Mouse (Mus musculus) retina, postnatal 1 day (tissue): ENCODE results near the gene Cped1.

Experiments used
- DNase-seq: peaks from one replicate; pipeline ENCODE4 v3.0.0-alpha.2; 2012

Cped1 gene

DNA sequence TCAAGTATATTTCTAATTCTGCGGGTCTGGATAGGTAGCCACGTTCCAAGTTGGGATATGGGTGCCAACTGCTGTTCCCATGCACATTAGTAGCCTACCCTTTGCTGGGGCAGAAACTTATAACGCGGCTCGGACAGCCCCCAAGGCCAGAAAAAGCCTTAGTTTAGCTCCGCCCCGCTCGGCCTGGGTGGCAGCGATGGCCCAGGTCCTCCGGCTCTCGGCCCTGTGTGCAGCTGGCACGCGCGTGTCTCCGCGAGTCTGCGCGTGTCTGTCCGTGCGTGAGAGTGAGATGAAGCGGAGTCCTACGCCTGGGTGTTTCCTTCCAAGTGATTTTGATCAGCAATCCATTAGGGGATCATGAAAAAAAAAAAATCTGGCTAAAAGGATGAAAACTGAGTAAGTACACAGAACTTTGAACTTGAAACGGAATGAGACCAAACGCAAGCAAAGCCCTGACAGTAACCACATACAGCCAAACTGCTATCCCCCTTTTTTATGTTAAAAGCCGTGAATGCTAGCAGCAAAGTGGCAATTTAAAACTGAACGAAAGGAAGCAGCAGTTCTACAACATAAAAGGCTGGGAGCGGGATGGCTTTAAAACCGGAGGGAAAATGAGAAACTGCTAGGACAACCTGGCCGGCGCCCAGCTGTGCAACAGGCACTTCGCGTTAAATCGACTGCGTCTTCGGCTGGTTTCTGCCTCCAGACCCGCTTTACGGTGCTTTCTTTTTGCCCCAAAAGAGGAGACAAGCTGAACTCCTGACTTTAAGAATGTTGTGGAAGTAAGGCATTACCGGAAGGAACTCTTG, at the start of gene Cped1:
TSS of gene Cped1 (plus strand) at position 185 of the 809 bp plus-strand sequence.
- peak; percentile 77 for DNase-seq

DNA sequence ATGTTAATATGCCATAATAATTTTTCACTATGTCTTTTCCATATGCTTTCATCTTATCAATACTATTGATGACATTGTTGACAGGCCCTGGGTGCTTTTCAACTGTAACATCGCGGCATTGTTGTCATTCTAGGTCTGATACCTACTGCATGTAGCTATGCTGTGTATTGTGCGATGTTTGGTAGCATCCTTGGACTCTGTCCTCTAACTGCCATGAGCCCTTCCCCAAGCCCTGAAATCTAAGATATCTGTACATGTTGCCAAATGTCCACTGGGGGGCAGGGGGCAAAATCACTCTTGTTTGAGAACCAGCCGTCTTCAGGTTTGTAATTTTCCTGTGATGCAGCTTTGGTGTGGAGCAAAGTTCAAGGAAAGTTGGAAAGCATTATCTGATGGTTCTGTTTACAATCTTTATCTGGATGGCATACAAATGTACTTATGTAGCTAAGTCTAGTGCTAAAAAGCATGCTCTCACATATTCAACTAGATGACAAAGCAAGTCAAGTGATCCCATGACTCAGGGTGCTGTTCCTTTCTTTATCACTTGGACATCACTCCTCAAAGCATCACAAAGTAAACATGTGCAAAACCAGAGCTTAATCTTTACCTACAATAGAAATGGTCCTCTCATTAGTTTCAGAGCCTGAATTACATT, 47.6 kb upstream of the Cped1 start:
- no peak for DNase-seq

DNA sequence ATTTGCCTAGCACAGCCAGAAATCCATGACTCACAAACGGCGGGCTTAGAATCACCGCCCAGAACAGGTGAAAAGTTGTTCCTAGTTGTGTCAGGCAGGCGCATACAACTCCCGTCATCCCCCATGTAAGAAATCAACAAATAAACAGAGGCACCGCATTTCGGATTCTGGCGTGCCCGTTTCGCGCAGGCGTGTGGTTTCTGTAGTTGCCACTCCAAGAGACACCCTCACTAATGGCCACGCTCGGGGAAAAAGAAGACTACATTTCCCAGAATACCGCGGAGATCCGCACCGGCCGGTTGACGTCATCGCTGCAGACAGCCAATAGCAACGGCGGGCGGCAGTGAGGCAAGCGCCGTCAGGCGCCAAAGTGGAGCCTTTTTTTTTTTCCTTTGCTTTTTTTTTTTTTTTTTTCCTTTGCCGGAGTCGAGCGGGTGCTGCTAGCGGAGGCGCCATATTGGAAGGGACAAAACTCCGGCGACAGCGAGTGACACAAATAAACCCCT, 36.4 kb upstream of the Cped1 start, which contains the start of gene Ing3:
TSS of gene Ing3 (plus strand) at position 346 of the 506 bp plus-strand sequence.
- peak; percentile 99 for DNase-seq

DNA sequence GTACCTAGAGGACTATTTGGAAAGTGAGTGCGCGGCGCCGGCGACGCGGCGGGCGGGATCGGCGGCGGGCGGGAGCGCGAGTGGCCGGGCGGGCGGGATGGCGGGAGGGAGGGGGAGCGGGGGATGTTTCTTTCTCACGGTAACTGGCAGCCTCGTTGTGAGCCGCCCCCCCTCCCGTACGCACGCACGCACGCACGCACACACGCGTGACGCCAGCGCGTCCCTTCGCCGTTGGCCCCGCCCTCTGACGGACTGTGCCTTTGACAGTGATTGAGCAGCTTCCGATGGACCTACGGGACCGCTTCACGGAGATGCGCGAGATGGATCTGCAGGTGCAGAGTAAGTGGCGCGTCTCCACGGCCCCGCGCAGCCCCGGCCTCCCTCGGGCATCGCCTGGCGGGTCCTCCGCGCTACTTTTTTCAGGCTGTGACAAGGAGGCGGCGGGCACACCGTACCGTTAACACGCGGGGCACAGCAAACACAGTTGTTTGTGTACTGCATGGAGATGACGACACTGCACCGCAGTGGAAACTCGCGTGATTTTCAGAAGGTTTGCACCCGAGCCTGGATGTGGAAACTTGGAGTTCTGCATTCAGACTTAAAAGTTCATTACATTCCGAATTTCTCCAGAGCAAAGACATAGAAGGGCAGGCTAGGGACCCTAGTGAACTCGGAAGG, 35.8 kb upstream of the Cped1 start:
- peak; percentile 97 for DNase-seq

DNA sequence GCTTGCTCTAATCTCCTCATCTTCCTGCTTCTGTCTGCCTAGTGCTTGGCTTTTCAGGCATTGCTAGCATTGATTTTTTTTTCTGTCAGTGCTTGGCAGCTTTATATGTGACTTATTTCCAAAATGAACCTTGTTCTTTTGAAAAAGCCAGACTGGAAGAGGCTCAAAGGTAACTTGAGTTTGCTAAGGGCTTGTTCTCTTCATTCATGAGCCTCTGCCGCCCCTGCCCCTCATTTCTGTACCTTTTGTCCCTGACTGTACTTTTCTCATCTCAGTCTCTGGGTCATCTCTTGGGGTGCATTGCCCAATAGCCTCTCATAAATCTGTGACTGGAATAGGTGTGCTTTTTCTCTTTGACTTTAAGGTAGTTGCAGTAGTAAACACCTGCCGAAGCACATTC, 35.0 kb upstream of the Cped1 start:
- DNase-seq = no peak

DNA sequence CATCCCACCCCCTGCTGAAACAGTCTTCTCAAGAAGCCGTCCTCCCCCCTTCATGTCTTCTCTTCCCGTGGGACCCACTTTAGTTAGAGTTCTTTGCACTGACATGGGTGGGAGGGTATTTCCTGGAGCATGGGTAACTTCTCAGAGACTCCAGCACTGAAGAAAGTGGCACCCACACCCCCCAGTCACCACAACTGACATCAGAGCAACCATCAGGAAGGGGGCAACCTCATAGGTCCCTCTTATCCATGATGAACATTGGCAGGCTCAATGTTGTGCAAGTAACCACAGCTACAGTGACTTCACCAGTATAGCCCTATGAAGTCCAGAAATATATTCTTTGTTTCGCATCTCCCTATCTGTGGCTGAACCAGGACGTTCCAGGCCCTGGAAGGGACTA, 30.2 kb upstream of the Cped1 start:
- no peak for DNase-seq

DNA sequence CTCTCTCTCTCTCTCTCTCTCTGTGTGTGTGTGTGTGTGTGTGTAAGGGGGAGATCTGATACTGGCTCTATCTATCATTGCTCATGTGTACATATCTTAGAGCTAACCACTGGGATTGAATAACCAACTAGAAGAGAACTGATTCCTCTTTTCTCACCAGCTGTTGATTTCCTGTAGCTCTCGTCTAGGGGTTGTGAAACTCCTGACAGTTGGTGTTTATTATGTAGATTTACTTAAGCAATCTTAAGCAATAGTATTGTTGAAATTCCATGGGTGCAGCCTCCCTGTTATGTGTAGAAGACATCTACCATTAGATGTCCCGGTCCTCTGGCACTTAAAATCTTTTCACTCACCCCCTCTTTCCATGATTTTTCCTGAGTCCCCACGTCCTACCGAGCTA, 26.8 kb upstream of the Cped1 start:
- DNase-seq = no peak

DNA sequence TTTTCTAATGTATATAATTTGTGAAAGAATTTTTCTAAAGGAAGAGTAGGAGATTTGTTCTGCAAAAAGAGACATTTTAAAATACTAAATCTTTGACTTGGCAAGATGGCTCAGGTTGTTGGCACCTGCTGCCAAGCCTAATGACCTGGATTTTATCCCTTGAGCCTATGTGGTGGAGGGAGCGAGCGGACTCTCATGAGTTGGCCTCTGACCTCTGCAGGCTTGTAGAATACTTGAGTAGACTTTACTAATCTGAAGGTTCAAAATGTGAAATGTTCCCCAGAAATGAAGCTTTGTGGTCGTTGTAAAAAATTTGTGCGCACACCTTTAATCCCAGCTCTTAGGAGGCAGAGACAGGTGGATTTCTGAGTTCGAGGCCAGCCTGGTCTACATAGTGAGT, 25.8 kb upstream of the Cped1 start:
- no peak for DNase-seq

DNA sequence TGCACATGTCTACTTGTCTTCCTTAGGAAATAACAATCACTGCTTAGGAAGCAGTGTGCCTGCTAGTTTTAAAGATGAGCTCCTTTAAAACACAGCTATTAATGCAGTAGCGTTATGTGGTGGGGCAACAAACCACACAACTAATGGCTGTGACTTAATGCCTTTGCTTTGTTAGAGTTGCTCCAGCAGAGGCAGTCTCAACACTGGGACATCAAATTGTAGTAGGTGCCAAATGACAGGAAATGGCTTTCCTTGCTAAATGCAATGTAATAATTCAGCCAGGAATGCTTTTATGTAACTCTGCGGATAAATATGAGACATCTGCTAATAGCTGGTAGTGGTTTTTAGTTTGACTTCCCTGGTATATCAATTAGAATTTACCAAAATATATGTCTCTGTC, 8.2 kb upstream of the Cped1 start:
- DNase-seq = no peak

DNA sequence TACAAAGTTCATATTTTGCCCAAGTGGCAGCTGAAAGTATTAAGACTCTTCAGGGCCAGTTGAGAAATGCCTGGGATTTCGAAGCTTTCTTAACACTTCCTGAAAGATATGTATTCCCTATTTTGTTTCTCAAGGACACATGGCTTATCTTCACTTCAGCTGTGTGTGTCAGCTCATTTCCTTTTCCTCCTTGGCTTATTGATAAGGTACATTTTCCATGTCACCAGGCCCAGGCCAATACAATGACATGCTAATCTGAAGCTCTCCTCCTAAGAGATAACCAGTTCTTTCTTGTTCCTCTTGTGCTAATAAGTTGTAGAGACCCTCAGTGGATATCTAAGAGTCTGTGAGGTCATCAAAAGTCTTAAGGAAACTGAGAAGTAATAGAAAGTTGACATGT, 4.6 kb upstream of the Cped1 start:
- DNase-seq = no peak

DNA sequence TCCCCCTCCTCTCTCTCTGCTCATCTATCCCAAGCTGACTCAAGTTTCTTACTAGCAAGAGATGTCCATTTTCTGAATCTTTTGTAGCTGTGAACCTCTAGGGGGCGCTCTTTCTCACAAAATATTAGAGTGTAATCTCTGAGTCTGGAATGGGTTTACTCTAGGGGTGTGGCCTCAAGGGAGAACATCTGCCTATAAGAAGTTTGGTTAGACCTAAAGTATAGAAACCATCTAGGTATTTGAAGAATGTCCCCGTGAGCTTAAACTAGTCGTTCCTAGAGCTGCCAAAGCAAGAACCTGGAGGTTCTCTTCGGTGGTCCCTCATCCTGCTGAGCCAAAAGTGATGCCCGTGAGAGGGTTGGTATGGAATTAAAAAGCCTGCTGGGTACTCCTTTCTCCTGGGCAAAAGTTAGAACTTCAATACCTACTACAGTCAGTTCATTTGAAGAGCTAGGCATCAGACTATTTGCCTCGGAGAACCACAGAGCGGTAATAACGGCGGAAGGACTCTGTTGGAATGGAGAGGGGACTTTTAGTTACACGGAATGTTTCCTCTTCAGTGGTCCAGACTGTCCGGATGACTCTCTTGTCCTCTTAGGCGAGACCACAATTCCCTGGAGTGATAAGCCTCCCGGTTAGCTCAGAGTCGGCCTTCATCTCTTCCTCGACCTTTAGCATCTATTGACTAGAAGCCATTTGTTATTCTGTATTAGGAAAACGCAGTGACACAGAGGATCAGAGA, 555 bp upstream of the Cped1 start:
- peak; percentile 91 for DNase-seq

DNA sequence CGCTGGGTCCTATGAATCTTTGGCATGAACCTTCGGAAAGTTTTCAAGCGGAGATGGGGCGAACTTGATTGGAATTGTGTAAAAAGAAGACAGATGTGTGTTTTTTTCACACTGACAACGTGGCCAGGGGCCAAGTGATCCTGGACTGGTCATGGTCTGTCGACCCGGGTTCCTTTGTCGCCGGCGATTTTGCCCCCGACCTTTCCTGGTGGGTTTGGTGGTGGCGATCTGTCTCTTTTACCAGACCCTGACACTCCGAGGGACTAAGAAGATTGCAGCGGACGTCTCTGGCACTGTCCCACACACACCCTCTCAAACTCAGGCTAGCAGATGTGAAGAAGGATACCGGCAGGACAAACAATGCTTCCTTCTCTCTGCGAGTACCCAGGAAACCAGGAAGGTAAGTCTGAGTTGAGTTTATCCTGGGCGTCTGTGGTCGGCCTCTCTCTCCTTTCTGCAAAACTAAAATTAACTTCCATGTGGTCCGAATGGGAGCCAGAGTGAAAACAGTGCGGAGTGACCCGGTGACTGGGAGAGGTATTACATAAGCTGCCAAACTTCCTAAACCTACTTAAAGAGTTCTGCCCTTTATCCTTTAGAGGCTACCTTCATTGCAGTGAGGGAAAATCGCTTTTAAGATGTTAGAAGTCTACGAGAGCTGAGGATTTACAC, 1.1 kb downstream of the Cped1 start:
- DNase-seq = peak; percentile 25

DNA sequence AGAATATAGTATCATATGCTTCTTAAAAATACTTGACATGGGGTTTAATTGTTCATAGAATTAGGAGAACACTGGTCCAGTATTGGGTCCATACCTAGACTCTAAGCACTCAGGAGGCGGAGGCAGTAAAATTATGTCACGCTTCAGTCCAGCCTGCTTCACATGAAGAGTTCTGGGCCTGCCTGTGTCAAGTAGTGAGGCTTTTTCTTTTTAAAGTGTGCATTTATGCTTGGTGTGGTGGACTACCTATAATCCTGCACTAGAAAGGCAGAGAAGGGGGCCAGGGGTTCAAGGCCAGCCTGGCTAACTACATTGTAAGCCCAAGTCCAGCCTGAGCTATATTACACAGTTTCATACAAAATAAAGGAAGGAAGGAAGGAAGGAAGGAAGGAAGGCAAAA, 1.8 kb downstream of the Cped1 start:
- DNase-seq = no peak

DNA sequence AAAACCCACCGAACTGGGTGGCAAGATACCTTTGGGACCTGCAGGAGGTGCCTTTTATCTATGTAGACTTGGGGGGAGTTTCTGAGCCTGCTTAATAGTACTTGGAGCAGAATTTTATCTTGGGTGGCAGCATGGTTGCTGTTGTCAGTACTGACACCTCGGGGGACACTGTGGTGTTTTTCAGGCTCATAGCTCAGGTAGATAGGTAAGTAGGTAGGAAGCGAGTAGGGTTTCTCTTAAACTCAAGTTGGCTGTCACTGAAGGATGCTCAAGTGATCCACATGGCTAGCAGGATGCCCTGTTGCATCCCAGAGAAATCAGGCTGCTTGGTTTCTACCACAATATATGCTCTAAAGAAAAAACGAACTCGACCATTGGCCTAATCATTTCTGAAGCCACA, 2.6 kb downstream of the Cped1 start:
- no peak for DNase-seq

DNA sequence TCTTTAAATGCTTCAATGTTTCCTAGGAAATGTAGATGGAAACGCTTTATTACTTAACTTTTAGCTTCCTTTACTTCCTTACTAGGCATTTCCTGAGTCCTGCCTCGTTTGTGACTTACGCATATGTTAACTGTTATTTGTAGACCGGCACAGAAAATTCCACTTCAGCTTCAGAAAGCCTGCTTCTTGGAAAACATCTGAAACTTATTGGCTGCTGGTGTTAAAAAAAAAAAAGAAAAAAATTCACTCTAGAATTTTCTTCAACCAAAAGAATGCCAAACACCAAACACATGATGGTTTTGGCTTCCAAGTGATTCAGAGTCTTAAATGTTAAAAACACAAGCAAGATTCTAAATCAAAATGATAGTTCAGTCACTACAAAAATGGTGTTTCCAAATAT, 3.4 kb downstream of the Cped1 start:
- DNase-seq = no peak

DNA sequence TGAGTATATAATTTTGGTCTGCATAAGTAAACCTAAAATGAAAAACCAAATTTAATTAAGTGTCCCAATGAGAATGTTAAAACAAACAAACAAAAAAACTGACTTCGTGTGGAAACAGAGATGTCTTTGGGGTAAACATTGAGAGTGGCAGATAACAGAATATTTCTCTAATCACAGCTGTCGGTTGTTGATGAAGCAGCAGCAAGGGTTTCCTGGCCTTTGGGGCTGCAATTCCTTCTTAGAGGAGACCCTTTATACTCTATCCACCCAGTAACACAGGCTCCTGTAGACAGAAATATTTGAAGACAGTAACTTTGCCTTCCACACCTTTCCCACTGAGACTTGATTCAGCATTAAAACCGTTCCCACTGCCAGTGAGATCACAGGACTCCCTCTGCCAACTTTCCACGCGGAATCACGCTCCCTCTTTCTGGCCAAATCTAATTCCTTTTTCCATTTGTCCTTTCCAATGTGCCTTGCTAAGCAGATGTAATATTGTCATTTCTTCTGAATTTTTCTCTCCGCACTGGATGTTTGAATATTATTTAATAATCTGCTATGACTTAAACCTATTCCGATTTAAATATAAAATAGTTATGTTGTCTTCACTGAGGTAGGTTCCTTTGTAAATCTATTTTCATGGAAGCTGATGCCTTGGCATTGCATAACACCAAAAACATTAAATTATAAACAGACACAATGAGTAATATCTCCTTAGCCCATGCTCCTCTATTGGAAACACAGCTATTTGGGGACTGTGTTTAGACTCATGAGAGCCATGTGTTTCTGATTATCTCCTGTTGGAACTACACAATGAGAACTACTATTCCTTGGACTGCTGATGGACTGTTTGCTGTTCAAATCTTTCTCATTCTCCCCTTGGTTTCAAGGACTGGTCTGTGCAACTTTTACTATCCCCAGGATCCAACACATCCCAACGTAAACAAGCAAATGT, 4.7 kb downstream of the Cped1 start:
- no peak for DNase-seq

DNA sequence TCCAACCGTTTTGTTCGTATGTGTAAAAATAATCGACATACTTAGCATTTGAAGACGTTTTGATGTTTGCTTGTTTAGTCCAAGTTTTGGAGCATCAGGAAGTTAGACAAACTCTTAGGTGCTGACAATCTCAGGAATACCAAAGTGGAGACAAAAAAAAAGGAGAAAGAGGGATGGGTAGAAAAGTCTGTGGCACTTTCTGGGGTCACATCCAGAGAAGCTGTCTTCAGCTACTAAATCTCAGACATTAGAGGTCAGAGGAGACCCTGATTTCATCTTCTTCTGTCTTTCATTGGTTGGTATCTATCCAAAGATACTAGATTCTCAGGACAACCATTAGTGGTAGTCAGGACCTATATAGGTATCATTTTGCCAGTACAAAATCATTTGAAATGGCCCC, 5.4 kb downstream of the Cped1 start:
- DNase-seq = no peak

DNA sequence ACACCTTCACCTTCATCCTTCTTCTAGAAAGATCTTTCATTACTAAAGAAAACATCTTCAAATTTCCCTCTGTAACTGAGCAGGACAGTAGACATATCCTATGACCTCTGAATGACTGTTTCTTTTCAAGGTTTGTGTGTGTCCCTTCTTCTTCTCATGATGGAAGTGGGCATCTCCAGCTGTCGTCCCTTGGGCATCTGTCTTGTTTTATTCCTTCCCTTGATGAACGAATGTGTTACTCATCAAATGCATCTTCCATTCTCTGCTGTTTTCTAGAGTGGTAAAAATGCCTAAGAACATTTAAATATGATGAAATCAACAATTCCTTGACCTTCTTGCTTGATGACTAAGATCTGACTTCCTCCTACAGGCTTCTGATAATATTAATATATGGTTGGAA, 7.4 kb downstream of the Cped1 start:
- DNase-seq = no peak

DNA sequence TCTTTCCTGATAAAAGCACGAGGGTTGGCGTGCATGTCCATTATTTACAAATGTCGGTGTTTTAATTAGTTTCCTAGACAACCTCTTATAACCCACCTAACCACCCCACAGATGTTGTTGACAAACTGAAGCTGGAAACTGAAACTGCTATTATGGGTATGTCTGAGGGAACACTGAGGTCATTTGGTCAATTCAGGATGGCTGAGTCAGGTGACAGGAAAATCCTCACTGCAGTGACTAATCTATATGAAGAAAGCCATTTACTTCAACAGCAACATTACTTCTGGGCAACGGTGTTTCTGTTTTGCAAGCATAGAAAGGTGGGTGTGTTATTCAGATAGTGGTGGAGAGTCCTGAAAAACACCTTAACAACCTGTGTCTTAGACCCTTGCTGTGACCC, 12.4 kb downstream of the Cped1 start:
- no peak for DNase-seq

DNA sequence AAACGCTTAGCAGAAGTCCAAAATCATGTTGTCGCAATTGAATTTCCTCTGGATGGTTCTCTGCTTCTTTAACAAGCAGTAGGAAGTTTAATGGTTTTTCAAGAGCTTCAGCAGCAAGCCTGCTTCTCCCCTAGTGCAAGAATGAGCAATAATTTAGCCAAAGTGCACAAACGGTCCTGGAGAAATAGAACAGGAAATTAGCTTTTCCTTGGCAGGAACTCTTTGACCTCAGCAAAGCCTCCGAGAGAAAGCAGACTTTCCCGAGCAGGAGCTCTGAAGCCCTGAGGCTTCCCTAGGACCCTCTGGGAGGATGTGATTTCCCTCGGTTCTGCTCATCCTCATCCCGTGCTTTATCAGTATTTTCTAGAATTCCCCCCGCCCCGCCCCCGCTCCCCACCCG, 13.3 kb downstream of the Cped1 start:
- DNase-seq = no peak

DNA sequence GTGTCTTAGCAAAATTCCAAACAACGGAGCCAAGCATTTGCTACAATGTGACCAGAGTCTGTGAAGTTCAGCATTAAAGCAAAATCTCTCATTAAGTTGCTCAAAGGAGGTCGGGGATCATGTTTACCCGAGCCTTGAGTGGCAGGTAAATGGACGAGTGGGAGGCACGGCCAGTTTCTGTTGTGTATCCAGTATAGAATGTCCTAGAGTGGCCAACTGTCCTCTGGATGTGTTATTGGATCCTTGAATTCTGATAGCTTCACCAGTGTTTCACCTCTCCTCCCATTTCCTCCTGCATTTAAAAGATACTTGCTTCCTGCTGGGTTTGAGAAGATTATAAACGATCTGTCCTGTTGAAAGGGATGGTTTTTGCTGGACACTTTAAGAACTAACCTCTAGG, 14.4 kb downstream of the Cped1 start:
- no peak for DNase-seq
